Mouse (Mus musculus) lung, embryonic 15.5 days (tissue): ENCODE results near the gene Dgke. TPM values are rescaled to one million over a fixed set of nuclear protein-coding genes. Genes with fewer than 3 reads are reported as not detected.
"Not testable (repeated sequence)": the region's sequence is repeated elsewhere in the genome, so short reads cannot be mapped to it uniquely, and the experiment has no call there.

Source experiments
- ATAC-seq: fragments of 200-750 bp; cut with Nextera tagmentation; 2 replicates; pipeline ENCODE4 v1.8.0; 2017; ENCODE audit warnings: moderate number of reproducible peaks, borderline replicate concordance; ENCODE audit not compliant: low FRiP score, low TSS enrichment; ENCODE audit errors: extremely low read depth
- H3K27ac ChIP-seq: fragments of 300-500 bp; sonication (generic); 2 replicates; pipeline ENCODE4 v1.5.1; 2015; ENCODE audit warnings: moderate library complexity, mild to moderate bottlenecking, inconsistent platforms
- H3K27me3 ChIP-seq: fragments of 300-500 bp; sonication (generic); 2 replicates; pipeline ENCODE4 v1.6.1; 2015; ENCODE audit warnings: inconsistent platforms
- H3K36me3 ChIP-seq: fragments of 300-500 bp; sonication (generic); 2 replicates; pipeline ENCODE4 v1.6.1; 2015; ENCODE audit warnings: inconsistent platforms
- H3K4me1 ChIP-seq: fragments of 300-500 bp; sonication (generic); 2 replicates; pipeline ENCODE4 v1.6.1; 2015; ENCODE audit warnings: inconsistent platforms
- H3K4me2 ChIP-seq: fragments of 300-500 bp; sonication (generic); 2 replicates; pipeline ENCODE4 v1.6.1; 2015; ENCODE audit warnings: inconsistent platforms, mild to moderate bottlenecking, moderate library complexity
- H3K4me3 ChIP-seq: fragments of 300-500 bp; sonication (generic); 2 replicates; pipeline ENCODE4 v1.5.1; 2015; ENCODE audit warnings: mild to moderate bottlenecking, inconsistent platforms
- H3K9ac ChIP-seq: fragments of 300-500 bp; sonication (generic); 2 replicates; pipeline ENCODE4 v1.6.1; 2015; ENCODE audit warnings: inconsistent platforms
- H3K9me3 ChIP-seq: fragments of 300-500 bp; sonication (generic); 2 replicates; pipeline ENCODE4 v1.6.1; 2016; ENCODE audit warnings: inconsistent platforms
- WGBS: fragments of 180-500 bp; shearing (Covaris S2); methylation state at CpG from one replicate; pipeline ENCODE4 v1.1.7; 2015; 5-methylcytosine and 5-hydroxymethylcytosine counted together
- polyA plus RNA-seq: library from polyadenylated mRNA; unstranded; fragments of >200 nt; fragmentation: Nextera tagmentation; extraction: Ambion mirVana; gene quantifications from 2 replicates; pipeline ENCODE4 v1.2.1, GENCODE M21; 2015

Gene Dgke
- polyA plus RNA-seq, 1 experiment from 2014 or later: 5.8 TPM

DNA sequence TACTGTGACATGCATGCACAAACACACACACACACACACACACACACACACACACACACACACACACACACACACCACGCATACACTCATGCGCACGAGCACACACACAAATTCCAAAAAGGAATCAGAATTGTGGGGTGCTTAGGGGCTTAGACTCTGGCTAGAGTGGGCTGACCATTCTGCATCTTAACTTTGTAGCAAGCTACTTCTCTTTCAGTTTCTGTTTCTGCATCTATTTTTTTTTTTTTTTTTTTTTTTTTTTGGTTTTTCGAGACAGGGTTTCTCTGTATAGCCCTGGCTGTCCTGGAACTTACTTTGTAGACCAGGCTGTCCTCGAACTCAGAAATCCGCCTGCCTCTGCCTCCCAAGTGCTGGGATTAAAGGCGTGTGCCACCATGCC is 23.7 kb upstream of the Dgke start:
- H3K27ac ChIP-seq, H3K27me3 ChIP-seq, H3K9me3 ChIP-seq, ATAC-seq, H3K4me3 ChIP-seq, H3K4me1 ChIP-seq, H3K4me2 ChIP-seq, H3K36me3 ChIP-seq, H3K9ac ChIP-seq: not testable (repeated sequence)
- 86% methylated on average over 6 of the region's 7 CpGs for WGBS

- 80% methylated on average over 4 of the region's 4 CpGs for WGBS
- Histone ChIP-seq H3K27me3 (no peaks in the 10 kb centered on the region), H3K36me3 (no peaks in the 10 kb centered on the region), H3K27ac (no peak overlapping the region), H3K4me2 (no peak overlapping the region), H3K9ac (no peak overlapping the region), H3K4me3 (no peak overlapping the region), H3K4me1 (no peaks in the 10 kb centered on the region), H3K9me3 (no peaks in the 10 kb centered on the region)
- ATAC-seq: no peak
These were observed 22.1 kb upstream of the Dgke start for GRCm38 (mm10) chr11:89088754-89089153.

GRCm38 (mm10) chr11:89086208-89086809 is 19.7 kb upstream of the Dgke start:
- no peak overlapping the region for H3K27ac ChIP-seq
- H3K9ac ChIP-seq: no peak overlapping the region
- H3K27me3 ChIP-seq: no peaks in the 10 kb centered on the region
- H3K9me3 ChIP-seq: no peaks in the 10 kb centered on the region
- H3K4me2 ChIP-seq: no peak overlapping the region
- no peaks in the 10 kb centered on the region for H3K4me1 ChIP-seq
- no peak overlapping the region for H3K4me3 ChIP-seq
- H3K36me3 ChIP-seq: no peaks in the 10 kb centered on the region
- 71% methylated on average over 10 of the region's 10 CpGs for WGBS
- no peak for ATAC-seq

- ATAC-seq: no peak
- no peaks in the 10 kb centered on the region for H3K4me1 ChIP-seq
- 40% methylated on average over 7 of the region's 7 CpGs for WGBS
- H3K27ac ChIP-seq: no peak overlapping the region
- no peak overlapping the region for H3K9ac ChIP-seq
- H3K27me3 ChIP-seq: no peaks in the 10 kb centered on the region
- no peak overlapping the region for H3K4me2 ChIP-seq
- H3K9me3 ChIP-seq: no peaks in the 10 kb centered on the region
- H3K4me3 ChIP-seq: no peak overlapping the region
- H3K36me3 ChIP-seq: no peaks in the 10 kb centered on the region
These were observed 18.0 kb upstream of the Dgke start for GRCm38 (mm10) chr11:89084601-89085000.

GRCm38 (mm10) chr11:89082691-89083090 is 16.0 kb upstream of the Dgke start:
- H3K9me3 ChIP-seq, H3K36me3 ChIP-seq, H3K4me3 ChIP-seq, H3K9ac ChIP-seq, H3K4me2 ChIP-seq, H3K27me3 ChIP-seq, ATAC-seq, H3K4me1 ChIP-seq, H3K27ac ChIP-seq: not testable (repeated sequence)
- 74% methylated on average over 3 of the region's 3 CpGs for WGBS

- H3K4me1 ChIP-seq, H3K36me3 ChIP-seq, H3K27ac ChIP-seq, H3K9me3 ChIP-seq, ATAC-seq, H3K9ac ChIP-seq, H3K4me3 ChIP-seq, H3K4me2 ChIP-seq, H3K27me3 ChIP-seq: not testable (repeated sequence)
- WGBS: 51% methylated on average over 5 of the region's 5 CpGs
These were observed 15.3 kb upstream of the Dgke start for GRCm38 (mm10) chr11:89081906-89082305.

DNA sequence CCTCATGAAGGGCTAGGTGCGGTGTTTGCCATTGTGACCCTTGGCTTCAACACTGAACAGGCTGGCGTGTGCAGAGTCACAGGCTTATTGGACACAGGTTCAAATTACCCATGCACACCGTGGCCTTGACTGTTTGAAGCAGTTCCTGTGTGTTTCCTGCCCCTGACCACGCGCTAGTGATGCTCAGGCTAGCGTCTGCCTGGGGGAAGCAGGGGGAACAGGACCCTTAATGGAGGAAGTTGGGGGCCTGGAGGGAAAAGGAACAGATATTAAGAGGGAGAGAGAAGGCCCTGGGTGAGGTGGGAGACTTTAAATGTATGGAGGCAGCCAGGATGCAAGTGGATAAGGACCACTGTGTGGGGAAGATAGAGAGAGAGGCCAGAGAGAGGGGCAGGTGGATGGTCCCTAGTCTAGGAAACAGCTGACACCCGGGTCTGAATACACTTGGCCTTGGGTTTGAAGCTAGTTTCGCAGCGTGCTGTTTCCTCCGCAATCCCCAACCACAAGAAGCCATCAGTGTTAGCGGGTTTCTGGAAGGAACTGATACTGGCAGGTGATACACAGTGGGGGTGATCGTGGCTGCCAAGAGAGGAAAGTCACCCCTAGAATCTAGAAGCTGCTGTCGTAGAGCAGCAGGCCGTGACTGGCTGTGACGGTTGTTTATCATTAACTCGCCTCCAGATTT is 12.5 kb upstream of the Dgke start:
- H3K27ac ChIP-seq: no peak overlapping the region
- no peaks in the 10 kb centered on the region for H3K9me3 ChIP-seq
- no peaks in the 10 kb centered on the region for H3K4me1 ChIP-seq
- no peaks in the 10 kb centered on the region for H3K36me3 ChIP-seq
- H3K27me3 ChIP-seq: no peaks in the 10 kb centered on the region
- no peak overlapping the region for H3K9ac ChIP-seq
- no peak overlapping the region for H3K4me2 ChIP-seq
- ATAC-seq: no peak
- WGBS: 70% methylated on average over 16 of the region's 16 CpGs
- no peak overlapping the region for H3K4me3 ChIP-seq

- H3K4me1 ChIP-seq: no peaks in the 10 kb centered on the region
- no peak overlapping the region for H3K9ac ChIP-seq
- H3K4me2 ChIP-seq: no peak overlapping the region
- no peaks in the 10 kb centered on the region for H3K36me3 ChIP-seq
- H3K4me3 ChIP-seq: no peak overlapping the region
- 86% methylated on average over 3 of the region's 3 CpGs for WGBS
- no peak overlapping the region for H3K27ac ChIP-seq
- no peaks in the 10 kb centered on the region for H3K27me3 ChIP-seq
- no peak for ATAC-seq
- H3K9me3 ChIP-seq: no peaks in the 10 kb centered on the region
These were observed 11.7 kb upstream of the Dgke start for GRCm38 (mm10) chr11:89078305-89078704.

DNA sequence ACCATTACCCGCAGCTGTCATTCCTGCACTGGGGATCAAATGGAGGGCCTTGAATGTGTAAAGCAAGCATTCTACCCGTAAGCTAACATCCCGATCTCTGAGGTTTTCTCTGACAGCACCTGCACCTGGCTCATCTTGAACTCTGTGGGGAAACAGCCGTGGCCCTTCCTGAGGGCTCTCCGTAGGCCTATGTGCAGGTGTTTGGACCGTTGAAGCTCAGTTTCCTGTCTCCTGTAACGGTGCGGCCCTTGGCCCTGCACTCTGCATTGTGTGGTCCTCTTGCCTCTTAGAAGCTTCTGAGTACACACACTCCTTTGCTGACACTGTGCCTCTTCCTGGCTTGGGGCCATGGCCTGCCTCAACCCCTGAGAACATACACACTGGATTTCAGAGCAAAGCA is 11.0 kb upstream of the Dgke start:
- Histone ChIP-seq H3K9me3 (no peaks in the 10 kb centered on the region), H3K36me3 (no peaks in the 10 kb centered on the region), H3K4me3 (no peak overlapping the region), H3K9ac (no peak overlapping the region), H3K27me3 (no peaks in the 10 kb centered on the region), H3K4me1 (no peaks in the 10 kb centered on the region), H3K27ac (no peak overlapping the region), H3K4me2 (no peak overlapping the region)
- no peak; the same call in 1 of the 2 replicates for ATAC-seq
- 68% methylated on average over 8 of the region's 8 CpGs for WGBS

- Histone ChIP-seq H3K9me3 (no peaks in the 10 kb centered on the region), H3K36me3 (no peaks in the 10 kb centered on the region), H3K4me1 (no peaks in the 10 kb centered on the region), H3K4me3 (no peak overlapping the region), H3K4me2 (no peak overlapping the region), H3K9ac (no peak overlapping the region), H3K27ac (no peak overlapping the region), H3K27me3 (no peaks in the 10 kb centered on the region)
- WGBS: 56% methylated on average over 4 of the region's 4 CpGs
- no peak for ATAC-seq
These were observed 9.7 kb upstream of the Dgke start for GRCm38 (mm10) chr11:89076370-89076821.

DNA sequence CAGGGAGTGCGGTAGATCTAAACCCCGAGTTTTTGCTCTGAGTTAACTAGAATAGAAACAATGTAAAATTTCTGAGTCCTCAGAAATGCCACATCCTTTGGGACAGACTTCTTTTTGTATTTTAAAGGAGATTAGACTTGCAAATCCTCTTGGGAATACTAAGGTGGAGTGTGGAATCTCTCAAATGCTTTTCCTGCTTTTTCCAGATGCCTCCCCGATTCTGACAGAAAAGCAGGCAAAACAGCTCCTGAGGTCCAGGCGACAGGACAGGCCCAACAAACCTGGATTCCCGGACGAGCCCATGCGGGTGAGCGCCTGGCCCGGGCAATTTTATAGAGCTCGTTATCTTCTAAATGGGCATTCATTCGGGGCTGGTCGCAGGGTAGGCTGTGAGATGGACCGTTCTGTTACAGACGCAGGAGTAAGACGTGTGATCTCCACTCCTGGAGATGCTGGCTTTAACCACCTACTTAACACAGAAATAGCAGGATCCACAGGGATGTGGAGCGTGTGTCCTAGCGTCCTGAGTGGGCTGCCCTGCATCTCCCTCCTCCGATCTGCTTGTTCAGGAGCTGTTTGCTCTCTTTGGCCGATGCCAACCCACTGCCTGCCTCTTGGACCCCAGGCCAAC is 8.2 kb upstream of the Dgke start:
- ATAC-seq: no peak
- Histone ChIP-seq H3K9me3 (no peaks in the 10 kb centered on the region), H3K4me1 (no peaks in the 10 kb centered on the region), H3K4me3 (no peak overlapping the region), H3K9ac (no peak overlapping the region), H3K27me3 (no peaks in the 10 kb centered on the region), H3K36me3 (no peaks in the 10 kb centered on the region), H3K4me2 (no peak overlapping the region), H3K27ac (no peak overlapping the region)
- WGBS: 72% methylated on average over 19 of the region's 19 CpGs

GRCm38 (mm10) chr11:89073541-89073940 is 6.9 kb upstream of the Dgke start, which contains the start of gene Gm525:
Gene Gm525 (plus strand): TSS chr11:89073841.
- Histone ChIP-seq H3K9me3 (no peaks in the 10 kb centered on the region), H3K9ac (no peak within 1 kb of the TSS), H3K27me3 (no peaks in the 10 kb centered on the region), H3K4me2 (no peak within 1 kb of the TSS), H3K4me1 (no peaks in the 10 kb centered on the region; the same call in 1 of the 2 replicates), H3K4me3 (no peak within 1 kb of the TSS), H3K27ac (no peak within 1 kb of the TSS), H3K36me3 (no peaks in the 10 kb centered on the region)
- WGBS: 65% methylated on average over 8 of the region's 8 CpGs
- ATAC-seq: no peak
